Mouse (Mus musculus) bone marrow, adult 2 months (tissue): ENCODE data around the gene Ipmk. TPM values are rescaled to one million over a fixed set of nuclear protein-coding genes. Genes with fewer than 3 reads are reported as not detected.
A peak's percentile ranks its signal among the peaks of the same experiment; 100 is the strongest.
"Not testable (repeated sequence)": the region's sequence is repeated elsewhere in the genome, so short reads cannot be mapped to it uniquely, and the experiment has no call there.

Experiments
- H3K27ac ChIP-seq: fragments of 200-500 bp; 2 replicates; pipeline ENCODE4 v1.5.1; 2012; ENCODE audit warnings: low read depth, mild to moderate bottlenecking, control low read depth, inconsistent platforms, low read length; ENCODE audit not compliant: control insufficient read depth, poor library complexity, insufficient read depth
- H3K4me1 ChIP-seq: fragments of 200-500 bp; 2 replicates; pipeline ENCODE4 v1.6.1; 2011; ENCODE audit warnings: low read length; ENCODE audit not compliant: control insufficient read depth, insufficient read depth
- H3K4me3 ChIP-seq: fragments of 200-500 bp; replicated peaks from 2 replicates; pipeline ENCODE3; 2011; ENCODE audit warnings: mild to moderate bottlenecking, low read depth, low read length, control low read depth; ENCODE audit not compliant: control insufficient read depth
- CTCF ChIP-seq: fragments of 200-500 bp; IDR thresholded peaks from 2 replicates; pipeline ENCODE4 v1.5.1; 2011; ENCODE audit warnings: low read length, control low read depth; ENCODE audit not compliant: control insufficient read depth, insufficient read depth
- POLR2A ChIP-seq: fragments of 200-500 bp; IDR thresholded peaks from 2 replicates; pipeline ENCODE4 v1.6.1; 2011; ENCODE audit warnings: low read depth, mild to moderate bottlenecking, control low read depth, low read length, borderline replicate concordance; ENCODE audit not compliant: control insufficient read depth
- WGBS: fragments of 180-500 bp; shearing (Covaris S2); methylation state at CpG from one replicate; pipeline ENCODE4 v1.1.7; 2018; 5-methylcytosine and 5-hydroxymethylcytosine counted together
- polyA plus RNA-seq: library from polyadenylated mRNA; stranded (reverse); fragments of >200 nt; gene quantifications from 2 replicates; pipeline ENCODE4 v1.2.4, GENCODE M21; 2011; ENCODE audit warnings: low replicate concordance; ENCODE audit not compliant: missing spikeins, insufficient read depth, insufficient read length

The Ipmk gene
- polyA plus RNA-seq, 1 experiment = 16.2 TPM

GRCm38 (mm10) chr10:71382858-71383551, 35.4 kb downstream of the Ipmk start:
- Histone ChIP-seq H3K4me3 (no peak overlapping the region), H3K27ac (no peak overlapping the region), H3K4me1 (no peaks in the 10 kb centered on the region; the same call in 1 of the 2 replicates)
- WGBS = 82% methylated on average over 8 of the region's 8 CpGs
- TF ChIP-seq POLR2A (no peak), CTCF (no peak)

GRCm38 (mm10) chr10:71383552-71383924, 36.0 kb downstream of the Ipmk start:
- not testable (repeated sequence) for H3K27ac ChIP-seq, H3K4me3 ChIP-seq, H3K4me1 ChIP-seq
- WGBS = 51% methylated on average over 6 of the region's 6 CpGs

GRCm38 (mm10) chr10:71384159-71385044, 36.8 kb downstream of the Ipmk start:
- H3K4me3 ChIP-seq = no peak overlapping the region
- WGBS = 81% methylated on average over 19 of the region's 19 CpGs
- no peaks in the 10 kb centered on the region; the same call in 1 of the 2 replicates for H3K4me1 ChIP-seq
- TF ChIP-seq CTCF = no peak
- no peak for TF ChIP-seq POLR2A
- H3K27ac ChIP-seq = peak overlapping the region; percentile 62

GRCm38 (mm10) chr10:71389311-71389710, 41.7 kb downstream of the Ipmk start:
- 89% methylated on average over 5 of the region's 5 CpGs for WGBS
- TF ChIP-seq CTCF (no peak), POLR2A (no peak)
- no peak overlapping the region for H3K27ac ChIP-seq
- H3K4me1 ChIP-seq = no peaks in the 10 kb centered on the region; the same call in 1 of the 2 replicates
- no peak overlapping the region for H3K4me3 ChIP-seq

- no peak for TF ChIP-seq POLR2A
- TF ChIP-seq CTCF = no peak
- 67% methylated on average over 10 of the region's 10 CpGs for WGBS
- Histone ChIP-seq H3K27ac (no peak overlapping the region), H3K4me1 (no peaks in the 10 kb centered on the region), H3K4me3 (no peak overlapping the region)
Observed at GRCm38 (mm10) chr10:71398383-71399145, 51.0 kb downstream of the Ipmk start.

GRCm38 (mm10) chr10:71399399-71399798, 51.8 kb downstream of the Ipmk start:
- Histone ChIP-seq H3K4me1 (no peaks in the 10 kb centered on the region), H3K27ac (no peak overlapping the region), H3K4me3 (no peak overlapping the region)
- no peak for TF ChIP-seq CTCF
- no peak for TF ChIP-seq POLR2A
- 34% methylated on average over 8 of the region's 8 CpGs for WGBS

- Histone ChIP-seq H3K4me1 (no peaks in the 10 kb centered on the region), H3K4me3 (no peak overlapping the region), H3K27ac (no peak overlapping the region)
- WGBS = 70% methylated on average over 8 of the region's 8 CpGs
- TF ChIP-seq POLR2A (no peak), CTCF (no peak)
Observed at GRCm38 (mm10) chr10:71399987-71400386, 52.4 kb downstream of the Ipmk start.

GRCm38 (mm10) chr10:71400818-71401646, 53.5 kb downstream of the Ipmk start:
- 68% methylated on average over 13 of the region's 13 CpGs for WGBS

More at GRCm38 (mm10) chr10:71400818-71401646, 53.5 kb downstream of the Ipmk start:
- no peak overlapping the region for H3K27ac ChIP-seq
- no peaks in the 10 kb centered on the region for H3K4me1 ChIP-seq
- TF ChIP-seq POLR2A (no peak), CTCF (no peak)
- H3K4me3 ChIP-seq = no peak overlapping the region
